Mouse (Mus musculus) kidney, adult 2 months (tissue): ENCODE results near the gene Lsm7.

Source experiments
- CTCF ChIP-seq: fragments of 200-500 bp; conservative IDR thresholded peaks from 2 replicates; pipeline ENCODE4 v1.5.1; 2011; ENCODE audit warnings: low read depth, mild to moderate bottlenecking, control low read depth, low read length, moderate library complexity, mixed read lengths; ENCODE audit not compliant: insufficient read depth, insufficient read length
- POLR2A ChIP-seq: fragments of 200-500 bp; IDR thresholded peaks from one replicate; pipeline ENCODE4 v1.6.1; 2011; ENCODE audit warnings: low read depth, low read length, control low read depth

GRCm38 (mm10) chr10:80857386-80857785 is 2.4 kb upstream of the Lsm7 start:
- no peak for TF ChIP-seq CTCF
- TF ChIP-seq POLR2A: no peak
